Mouse (Mus musculus) C2C12 (cell line): ENCODE results near the gene Dnajb12.

Experiments used
- CEBPB ChIP-seq: IDR thresholded peaks from one replicate; pipeline ENCODE4 v1.6.1; 2011; ENCODE audit warnings: low read depth, mild to moderate bottlenecking, control low read depth, moderate library complexity
- CTCF ChIP-seq: IDR thresholded peaks from one replicate; pipeline ENCODE4 v1.5.1; 2011; ENCODE audit not compliant: control insufficient read depth, insufficient read depth, insufficient read length
- FOSL1 ChIP-seq: IDR thresholded peaks from one replicate; pipeline ENCODE4 v1.8.0; 2011; ENCODE audit warnings: mild to moderate bottlenecking, low read length; ENCODE audit not compliant: poor library complexity, insufficient read depth, severe bottlenecking
- MAX ChIP-seq: IDR thresholded peaks from one replicate; pipeline ENCODE4 v1.6.1; 2011; ENCODE audit warnings: mild to moderate bottlenecking, control low read depth
- MYOD1 ChIP-seq: IDR thresholded peaks from one replicate; pipeline ENCODE4 v1.6.1; 2011; ENCODE audit warnings: low read depth; ENCODE audit not compliant: control insufficient read depth, insufficient read length
- USF1 ChIP-seq: IDR thresholded peaks from one replicate; pipeline ENCODE4 v1.6.1; 2011; ENCODE audit warnings: low read depth, mild to moderate bottlenecking, control low read depth, moderate library complexity

GRCm38 (mm10) chr10:59892977-59893376 lies 13.6 kb downstream of the Dnajb12 start:
- TF ChIP-seq CTCF = peak; percentile 89
- no peak for TF ChIP-seq USF1
- no peak for TF ChIP-seq MYOD1
- TF ChIP-seq MAX = no peak
- no peak for TF ChIP-seq FOSL1
- no peak for TF ChIP-seq CEBPB
